Mouse (Mus musculus) testis, adult 2 months (tissue): ENCODE measurements around the gene Stat6. TPM values are rescaled to one million over a fixed set of nuclear protein-coding genes. Genes with fewer than 3 reads are reported as not detected.
"Not testable (repeated sequence)": the region's sequence is repeated elsewhere in the genome, so short reads cannot be mapped to it uniquely, and the experiment has no call there.

Experiments
- H3K27ac ChIP-seq: fragments of 200-500 bp; 2 replicates; pipeline ENCODE4 v1.5.1; 2012; ENCODE audit warnings: low read depth, low read length; ENCODE audit not compliant: control insufficient read depth, insufficient read depth
- H3K27me3 ChIP-seq: fragments of 200-500 bp; 2 replicates; pipeline ENCODE4 v1.6.1; 2012; ENCODE audit warnings: mild to moderate bottlenecking, low read length, moderate library complexity; ENCODE audit not compliant: control insufficient read depth, insufficient read depth
- H3K36me3 ChIP-seq: fragments of 200-500 bp; 2 replicates; pipeline ENCODE4 v1.6.1; 2012; ENCODE audit warnings: mild to moderate bottlenecking, low read length; ENCODE audit not compliant: control insufficient read depth, insufficient read depth
- H3K4me1 ChIP-seq: fragments of 200-500 bp; 2 replicates; pipeline ENCODE4 v1.6.1; 2012; ENCODE audit warnings: low read length; ENCODE audit not compliant: control insufficient read depth, insufficient read depth
- H3K4me3 ChIP-seq: fragments of 200-500 bp; 2 replicates; pipeline ENCODE4 v1.5.1; 2012; ENCODE audit warnings: low read depth, mild to moderate bottlenecking, low read length, moderate library complexity, mixed read lengths; ENCODE audit not compliant: control insufficient read depth
- CTCF ChIP-seq: fragments of 200-500 bp; IDR thresholded peaks from 2 replicates; pipeline ENCODE4 v1.5.1; 2012; ENCODE audit warnings: low read depth, mild to moderate bottlenecking, inconsistent platforms, low read length, moderate library complexity; ENCODE audit not compliant: control insufficient read depth, insufficient read depth, insufficient replicate concordance
- POLR2A ChIP-seq: fragments of 200-500 bp; IDR thresholded peaks from 2 replicates; pipeline ENCODE4 v1.6.1; 2012; ENCODE audit warnings: low read depth, mild to moderate bottlenecking, inconsistent platforms, low read length, moderate library complexity; ENCODE audit not compliant: control insufficient read depth
- polyA plus RNA-seq: library from polyadenylated mRNA; depleted of rRNA; stranded (reverse); fragments of >200 nt; gene quantifications from 2 replicates; pipeline ENCODE4 v1.2.3, GENCODE M21; 2012

Gene Stat6
- polyA plus RNA-seq, 1 experiment, result 3.9 TPM

DNA sequence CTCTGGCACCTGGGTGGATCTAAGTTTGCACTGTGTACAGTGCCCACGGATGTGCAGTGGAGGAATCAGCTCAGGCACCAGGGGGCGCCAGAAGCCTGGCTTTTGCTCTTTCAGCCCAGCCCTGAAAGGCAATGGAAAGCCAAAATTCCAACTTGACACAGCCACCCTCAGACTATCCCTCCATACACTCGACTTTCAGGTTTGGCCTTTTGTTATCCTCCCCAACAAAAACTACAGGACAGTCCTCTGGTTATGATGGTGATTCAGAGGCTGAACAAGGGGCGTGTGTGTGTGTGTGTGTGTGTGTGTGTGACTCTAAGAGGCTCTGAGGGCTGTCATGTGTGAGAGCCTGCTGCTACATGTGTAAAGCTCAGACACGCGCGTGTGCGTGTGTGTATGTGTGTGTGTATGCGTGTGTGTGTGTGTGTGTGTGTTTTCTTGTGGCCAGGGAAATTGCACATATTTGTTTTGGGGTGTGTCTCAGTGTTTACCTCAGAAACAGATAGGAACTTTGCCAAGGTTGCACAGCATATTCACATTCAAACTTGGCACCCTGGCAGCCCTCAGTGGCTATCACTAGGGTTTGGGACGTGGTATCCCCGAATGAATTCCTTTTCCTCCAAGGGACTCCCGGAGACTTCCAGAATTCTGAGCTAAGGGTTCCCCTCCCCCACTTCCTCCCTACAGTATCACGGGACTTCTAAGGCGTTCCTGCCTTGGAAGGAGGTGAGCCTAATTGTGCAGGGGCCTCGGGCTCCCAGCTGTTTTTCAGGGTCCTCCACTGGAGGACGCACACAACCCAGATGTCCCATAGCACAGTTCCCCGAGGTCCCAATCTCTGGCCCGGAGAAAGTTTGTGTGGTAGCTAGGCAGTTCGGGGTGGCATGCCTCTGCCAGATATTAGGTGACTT lies 670 bp upstream of the Stat6 start:
- Histone ChIP-seq H3K4me1 (peaks cover 18% of the 10 kb centered on the region), H3K4me3 (peak overlapping the region; percentile 81)
- TF ChIP-seq CTCF (peak; percentile 84; the same call in 1 of the 2 replicates), POLR2A (no peak)

DNA sequence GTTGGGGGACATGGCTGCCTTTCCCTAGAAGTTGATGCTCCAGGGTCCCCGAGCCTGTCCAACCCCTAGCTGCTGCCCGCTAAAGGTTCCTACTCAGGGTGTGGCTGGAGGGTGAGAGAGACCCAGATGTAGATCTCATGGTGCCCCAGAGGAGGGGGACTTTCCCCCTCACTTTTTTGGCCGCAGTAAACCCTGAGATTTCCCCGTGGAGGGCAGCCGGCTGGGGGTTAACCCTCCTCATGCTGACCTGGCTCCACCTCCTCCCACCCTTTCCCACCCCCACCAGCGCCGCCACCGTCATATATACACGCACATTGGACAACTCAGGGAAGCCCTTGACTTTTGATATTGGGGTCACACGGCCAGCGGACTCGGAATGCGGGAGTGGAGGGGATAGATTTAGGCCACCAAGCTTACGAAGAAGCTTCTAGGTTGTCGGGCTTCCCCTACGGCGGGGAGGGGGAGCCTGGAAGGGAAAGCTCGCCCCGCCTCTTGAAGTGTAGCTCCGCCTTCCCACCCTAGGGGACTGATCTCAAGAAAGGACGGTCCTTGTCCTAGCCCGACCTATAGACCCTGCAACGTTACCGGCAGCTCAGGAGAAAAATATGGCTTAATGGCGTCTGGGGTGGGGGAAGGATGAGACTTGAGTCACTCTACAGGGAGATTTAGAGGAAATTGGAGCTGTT lies 910 bp downstream of the Stat6 start:
- Histone ChIP-seq H3K36me3 (no peaks in the 10 kb centered on the region), H3K4me3 (peak overlapping the region; percentile 81), H3K27me3 (peaks cover 3% of the 10 kb centered on the region; the same call in 1 of the 2 replicates), H3K4me1 (peaks cover 18% of the 10 kb centered on the region), H3K27ac (peak overlapping the region; percentile 86)
- TF ChIP-seq CTCF (no peak), POLR2A (0 out of 2 replicates have a peak, but pooled peaks have one; percentile 23)

More for the DNA sequence above, 670 bp upstream of the Stat6 start:
- no peaks in the 10 kb centered on the region for H3K36me3 ChIP-seq
- H3K27ac ChIP-seq, result peak overlapping the region; percentile 86
- peaks cover 3% of the 10 kb centered on the region; the same call in 1 of the 2 replicates for H3K27me3 ChIP-seq

DNA sequence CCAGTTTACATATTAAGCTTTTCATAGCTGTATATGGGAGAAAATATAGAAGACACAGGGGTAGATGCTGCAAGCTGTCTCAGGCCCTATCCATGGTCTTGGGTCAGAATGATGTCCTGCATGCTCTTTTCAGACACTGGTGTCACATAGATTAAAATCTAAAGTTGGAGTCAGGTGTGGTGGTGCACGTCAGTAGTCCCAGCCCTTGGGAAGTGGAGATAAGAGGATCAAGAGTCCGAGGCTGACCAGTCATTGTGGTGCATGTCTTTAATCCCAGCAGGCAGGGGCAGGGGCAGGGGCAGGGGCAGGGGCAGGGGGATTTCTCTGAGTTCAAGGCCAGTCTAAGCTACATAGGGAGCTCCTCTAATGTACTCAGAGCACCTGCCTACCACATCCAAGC lies 3.0 kb downstream of the Stat6 start:
- Histone ChIP-seq H3K27ac (no peak overlapping the region), H3K4me3 (no peak overlapping the region), H3K4me1 (peaks cover 18% of the 10 kb centered on the region), H3K36me3 (no peaks in the 10 kb centered on the region), H3K27me3 (peaks cover 3% of the 10 kb centered on the region; the same call in 1 of the 2 replicates)
- TF ChIP-seq POLR2A (no peak), CTCF (no peak)

DNA sequence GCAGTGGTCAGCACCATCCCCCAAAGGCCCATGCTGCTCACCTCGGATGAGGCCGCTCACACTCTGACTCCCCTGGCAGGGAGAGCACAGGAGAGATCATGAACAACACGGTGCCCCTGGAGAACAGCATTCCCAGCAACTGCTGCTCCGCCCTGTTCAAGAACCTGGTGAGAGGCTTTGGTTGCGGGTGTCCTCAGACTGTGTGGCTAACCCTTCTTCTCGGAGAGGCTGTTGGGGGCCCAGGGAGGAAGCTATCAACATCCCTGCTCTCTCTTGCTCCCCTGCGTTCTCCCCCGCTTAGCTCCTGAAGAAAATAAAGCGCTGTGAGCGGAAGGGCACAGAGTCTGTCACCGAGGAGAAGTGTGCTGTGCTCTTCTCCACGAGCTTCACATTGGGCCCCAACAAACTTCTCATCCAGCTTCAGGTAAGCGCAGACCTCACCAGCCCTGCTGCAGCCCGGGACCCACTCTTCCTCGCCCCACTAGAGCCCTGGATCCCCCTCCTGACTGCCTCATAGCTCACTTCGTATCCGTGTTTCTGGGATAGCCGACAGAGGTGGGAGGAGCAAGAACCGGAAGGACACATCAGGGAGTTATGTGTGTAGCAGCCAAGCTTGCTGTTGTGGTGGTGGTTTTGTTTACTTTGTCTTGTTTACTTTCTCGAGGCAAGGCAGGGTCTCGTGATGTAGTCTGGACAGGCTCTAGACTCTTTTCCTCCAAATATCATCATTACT lies 10.3 kb downstream of the Stat6 start:
- no peak for TF ChIP-seq CTCF
- Histone ChIP-seq H3K36me3 (no peaks in the 10 kb centered on the region), H3K4me3 (no peak overlapping the region), H3K27ac (no peak overlapping the region), H3K27me3 (no peaks in the 10 kb centered on the region), H3K4me1 (no peaks in the 10 kb centered on the region; the same call in 1 of the 2 replicates)

DNA sequence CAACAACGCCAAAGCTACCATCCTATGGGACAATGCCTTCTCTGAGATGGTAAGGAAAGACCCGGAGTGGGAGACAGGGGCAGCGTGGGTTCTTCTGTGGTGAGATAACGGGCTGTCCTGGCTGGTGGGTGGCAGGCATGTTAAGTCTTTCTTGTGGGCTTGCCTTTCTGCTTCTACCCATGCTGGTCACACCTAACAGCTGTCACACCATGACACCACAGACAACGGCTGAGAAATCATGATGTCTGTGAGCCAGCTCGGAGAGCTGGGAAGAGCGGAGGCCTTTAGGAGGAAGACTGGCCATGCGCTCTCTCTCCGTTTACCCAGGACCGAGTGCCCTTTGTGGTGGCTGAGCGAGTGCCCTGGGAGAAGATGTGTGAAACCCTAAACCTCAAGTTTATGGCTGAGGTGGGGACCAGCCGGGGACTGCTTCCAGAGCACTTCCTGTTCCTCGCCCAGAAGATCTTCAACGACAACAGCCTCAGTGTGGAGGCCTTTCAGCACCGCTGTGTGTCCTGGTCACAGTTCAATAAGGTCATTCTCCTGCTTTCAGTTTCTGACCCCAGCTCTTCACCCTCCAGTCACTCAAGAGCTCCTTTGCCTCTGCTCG lies 12.3 kb downstream of the Stat6 start:
- H3K27ac ChIP-seq, result no peak overlapping the region
- no peaks in the 10 kb centered on the region for H3K27me3 ChIP-seq
- H3K36me3 ChIP-seq, result no peaks in the 10 kb centered on the region
- no peak overlapping the region for H3K4me3 ChIP-seq
- TF ChIP-seq POLR2A (no peak), CTCF (no peak)
- H3K4me1 ChIP-seq, result peaks cover 5% of the 10 kb centered on the region

DNA sequence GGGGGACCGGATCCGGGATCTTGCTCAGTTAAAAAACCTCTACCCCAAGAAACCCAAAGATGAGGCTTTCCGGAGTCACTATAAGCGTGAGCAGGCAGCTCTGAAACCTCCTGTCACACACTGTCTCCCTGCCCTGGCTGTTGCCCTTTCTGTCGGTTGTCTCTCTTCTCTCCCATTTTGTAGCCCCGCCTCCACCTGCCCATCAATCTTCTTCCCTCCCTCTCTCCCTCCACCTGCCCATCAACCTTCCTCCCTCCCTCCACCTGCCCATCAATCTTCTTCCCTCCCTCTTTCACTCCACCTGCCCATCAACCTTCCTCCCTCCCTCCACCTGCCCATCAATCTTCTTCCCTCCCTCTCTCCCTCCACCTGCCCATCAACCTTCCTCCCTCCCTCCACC lies 14.8 kb downstream of the Stat6 start:
- not testable (repeated sequence) for H3K36me3 ChIP-seq, H3K4me1 ChIP-seq, H3K27ac ChIP-seq, H3K4me3 ChIP-seq, H3K27me3 ChIP-seq
